Comparison of ENCODE assay signal across 8 mouse cellular contexts in the genomic region with DNA sequence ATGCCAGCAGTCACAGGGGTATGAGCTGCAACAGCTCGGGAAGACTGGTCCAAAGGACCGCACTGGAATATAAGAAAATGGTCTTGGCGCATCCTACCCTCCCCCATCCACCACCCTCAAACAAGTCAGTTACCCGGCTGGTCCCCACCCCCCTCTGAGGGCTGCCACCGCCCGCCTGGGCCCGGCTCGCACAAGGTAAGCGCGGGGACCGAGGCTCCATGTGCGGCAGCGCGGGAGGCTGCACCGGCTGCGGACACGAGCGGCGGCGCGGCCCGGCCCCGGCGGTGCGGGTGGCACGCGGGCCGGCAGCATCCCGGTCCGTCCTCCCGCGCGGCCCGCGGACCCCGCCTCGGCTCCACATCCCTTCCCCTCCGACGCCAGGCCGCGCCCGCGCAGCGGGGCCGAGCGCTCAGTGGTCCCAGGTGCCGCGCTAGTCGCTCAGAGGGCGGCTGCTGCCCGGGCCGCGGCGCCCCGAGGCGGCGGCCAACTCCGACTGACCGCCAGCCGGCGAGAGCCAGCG. TPM values are rescaled to one million over a fixed set of nuclear protein-coding genes. Genes with fewer than 3 reads are reported as not detected.
DNase-seq lines count a peak whose midpoint lies in the region; ATAC-seq and TF ChIP-seq lines count a peak whose summit lies in the region.

No protein-coding gene starts in this region.

- peaks cover 15% of the 10 kb centered on the region for H3K4me1 ChIP-seq in kidney, embryonic 16.5 days (ENCODE audit: insufficient read depth, low read length)
- H3K4me1 ChIP-seq in olfactory bulb, adult 2 months (ENCODE audit: control insufficient read depth, insufficient read depth, low read length), result no peaks in the 10 kb centered on the region

- H3K4me2 ChIP-seq in kidney, embryonic 16.5 days (replicated peaks; ENCODE audit: low read depth, low read length), result peak overlapping the region; percentile 68

- H3K9me3 ChIP-seq in kidney, embryonic 16.5 days (ENCODE audit: low read length), result no peaks in the 10 kb centered on the region

- peak; percentile 79 for ATAC-seq in kidney, embryonic 16.5 days (ENCODE audit: low FRiP score, low TSS enrichment)

- no peaks in the 10 kb centered on the region for H3K36me3 ChIP-seq in kidney, embryonic 16.5 days (ENCODE audit: insufficient read depth, low read length)

- peak overlapping the region; percentile 93 for H3K9ac ChIP-seq in kidney, embryonic 16.5 days (replicated peaks; ENCODE audit: low read length)

- TF ChIP-seq POLR2A in olfactory bulb, adult 2 months (IDR thresholded peaks at IDR 0.05; ENCODE audit: insufficient read depth, low read depth, low read length), result no peak

- no peak for TF ChIP-seq CTCF in olfactory bulb, adult 2 months (IDR thresholded peaks at IDR 0.05; ENCODE audit: insufficient read depth, low read depth, low read length)

- peak; percentile 46 for DNase-seq in urinary bladder, postnatal 25 days (ENCODE audit: low spot score)
- DNase-seq in urinary bladder, adult 2 months (ENCODE audit: low spot score), result no peak
- peak; percentile 76 to 77 for DNase-seq in cerebellum, postnatal 10 days
- DNase-seq in gastrocnemius, postnatal 10 days, result peak; percentile 66
- DNase-seq in lung, adult 18-20 months, result peak; percentile 40 to 44
- DNase-seq in ovary, postnatal 36 days (ENCODE audit: low spot score), result no peak

- H3K27ac ChIP-seq in kidney, embryonic 16.5 days (ENCODE audit: low read length), result peak overlapping the region; percentile 97
- 0 out of 2 replicates have a peak overlapping the region, but pooled peaks have one; percentile 20 for H3K27ac ChIP-seq in olfactory bulb, adult 2 months (ENCODE audit: insufficient read depth, low read depth, low read length)

- peak overlapping the region; percentile 85 for H3K4me3 ChIP-seq in kidney, embryonic 16.5 days (ENCODE audit: low read length)
- H3K4me3 ChIP-seq in olfactory bulb, adult 2 months (ENCODE audit: insufficient read depth, low read depth, low read length), result peak overlapping the region; percentile 90

- under 1% methylated on average over 46 of the region's 62 CpGs for WGBS in kidney, embryonic 16.5 days
- under 1% methylated on average over 62 of the region's 62 CpGs for WGBS in olfactory bulb, adult 2 months

- H3K27me3 ChIP-seq in kidney, embryonic 16.5 days (ENCODE audit: insufficient read depth, low read length), result no peaks in the 10 kb centered on the region

RNA-seq across cellular contexts. Expression of gene Kpna3, which starts 0.5 kb away (rescaled TPM):
- polyA plus RNA-seq in urinary bladder, adult 2 months (2012; rRNA removed), result 30.4 and 34.3 TPM in 2 replicates
- total RNA-seq in gastrocnemius, postnatal 10 days (2021), result 10 to 100 TPM; 86.9 to 90.7 TPM
- polyA plus RNA-seq in kidney, embryonic 16.5 days (2015; fragmentation: Nextera tagmentation; extraction: Ambion mirVana), result 46.2 and 50.5 TPM in 2 replicates
- polyA plus RNA-seq in olfactory bulb, adult 2 months (2012; ENCODE audit: insufficient read depth, insufficient read length, low replicate concordance, missing spikeins), result 150 TPM in 1 of 2 replicates, not detected in the other

Comparison
In these comparisons a context has a peak if more than half of its experiments do, and no peak if none do; other contexts are left out.
1. DNase-seq: peak in urinary bladder, postnatal 25 days (single experiment), cerebellum, postnatal 10 days (2 of 2), gastrocnemius, postnatal 10 days (single experiment) and lung, adult 18-20 months (2 of 2); none in urinary bladder, adult 2 months (single experiment) and ovary, postnatal 36 days (single experiment).